Mouse (Mus musculus) stomach, postnatal 0 days (tissue): ENCODE results near the gene Mpv17l2.

Experiments
- CTCF ChIP-seq: IDR thresholded peaks from 2 replicates; pipeline ENCODE4 v1.5.1; 2016; ENCODE audit warnings: antibody characterized with exemption, low read depth, mild to moderate bottlenecking, moderate library complexity
- EP300 ChIP-seq: optimal IDR thresholded peaks from 2 replicates; pipeline ENCODE3; 2016; ENCODE audit warnings: antibody characterized with exemption

DNA sequence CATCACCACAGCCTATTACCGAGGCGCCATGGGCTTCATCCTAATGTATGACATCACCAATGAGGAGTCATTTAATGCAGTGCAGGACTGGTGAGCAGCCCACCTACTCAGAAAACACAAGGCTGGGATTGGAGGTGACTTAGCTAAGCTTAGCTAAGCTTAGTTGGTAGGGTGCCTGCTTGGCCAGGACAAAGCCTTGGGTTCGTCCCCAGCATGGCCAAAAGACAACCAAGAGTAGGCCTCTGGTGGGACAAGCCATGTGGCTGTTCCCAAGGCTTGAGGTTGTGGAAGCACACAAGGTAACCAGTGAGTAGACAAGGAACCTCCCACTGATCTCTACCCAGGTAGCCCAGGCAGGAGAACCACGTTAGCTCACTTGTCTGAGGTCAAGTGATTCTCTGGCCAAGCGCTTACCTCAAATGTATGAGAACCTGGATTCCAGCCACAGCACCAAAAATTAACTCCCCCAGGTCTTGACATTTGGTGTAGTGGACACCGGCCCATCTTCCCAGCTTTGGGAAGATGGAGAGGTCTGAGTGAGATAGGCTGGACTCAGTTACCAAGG, 4.2 kb downstream of the Mpv17l2 start:
- TF ChIP-seq CTCF (no peak), EP300 (no peak)
